Mouse (Mus musculus) gastrocnemius, adult 2 months (tissue): ENCODE measurements at regions not wholly inside any gene's neighbourhood (a gene's known extent, or its start where the extent isn't known, plus 50 kb on each side); places are given as distances from the start of the nearest gene placed in this dataset.

ENCODE experiments used
- DNase-seq: peaks from one replicate; pipeline ENCODE4 v3.0.0; 2022
- H3K27ac ChIP-seq: fragments of 200-600 bp; 2 replicates; pipeline ENCODE4 v1.8.1; 2022; ENCODE audit warnings: mild to moderate bottlenecking
- H3K4me3 ChIP-seq: fragments of 200-600 bp; 2 replicates; pipeline ENCODE4 v1.8.1; 2022; ENCODE audit warnings: mild to moderate bottlenecking, moderate library complexity
- CTCF ChIP-seq: fragments of 200-600 bp; IDR thresholded peaks from 2 replicates; pipeline ENCODE4 v1.8.1; 2022; ENCODE audit warnings: antibody characterized with exemption, mild to moderate bottlenecking, moderate library complexity
- intact Hi-C: fragments of 180-260 bp; cut with DNase I; formaldehyde crosslinking; loops from one replicate; pipeline ENCODE4 v1.15.1; 2025

DNA sequence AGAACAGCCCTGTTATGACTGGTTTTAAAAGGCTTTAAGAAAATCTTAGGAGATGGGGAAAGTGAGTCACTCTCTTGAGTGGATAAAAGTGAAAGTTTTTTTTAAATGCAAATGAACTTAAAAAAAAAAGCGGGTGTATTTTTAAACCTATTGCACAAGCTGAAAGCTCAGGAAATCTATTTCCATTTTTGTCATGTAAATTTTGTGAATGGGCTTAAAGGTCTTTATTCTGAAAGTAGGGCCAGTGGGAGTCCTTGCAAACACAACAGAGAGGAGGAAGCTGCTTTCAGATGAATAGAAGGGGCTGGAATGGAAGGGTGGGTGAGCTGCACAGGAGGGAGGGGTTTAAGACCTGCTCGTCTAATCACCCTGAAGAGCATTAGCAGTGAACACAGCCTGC lies 62.9 kb downstream of the Fam84a start:
- intact Hi-C loops: no loop called here
- no peak overlapping the region for H3K4me3 ChIP-seq
- TF ChIP-seq CTCF: no peak
- DNase-seq: no peak
- H3K27ac ChIP-seq: no peak overlapping the region

DNA sequence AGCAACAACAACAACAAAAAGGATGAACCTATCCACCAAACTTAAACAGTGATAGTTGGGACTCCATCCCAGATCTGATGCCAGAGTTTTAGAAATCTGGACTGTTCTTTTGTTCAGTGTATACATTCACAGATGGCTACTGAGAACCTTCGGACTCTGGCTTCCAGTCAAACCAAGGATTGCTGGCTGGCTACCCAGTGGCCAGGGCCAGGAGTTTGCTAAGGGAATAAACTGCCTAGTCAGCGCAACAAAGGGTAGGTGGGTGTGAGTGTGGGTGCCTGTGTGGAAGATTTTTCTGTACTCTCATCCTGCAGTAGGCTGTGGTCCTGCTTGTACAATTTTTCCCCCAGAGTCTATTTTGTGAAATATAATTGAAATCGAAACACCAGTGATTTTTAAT lies 69.1 kb downstream of the Fam84a start:
- H3K4me3 ChIP-seq: no peak overlapping the region
- no peak overlapping the region for H3K27ac ChIP-seq
- DNase-seq: no peak
- no peak for TF ChIP-seq CTCF
- intact Hi-C loops: no loop called here

DNA sequence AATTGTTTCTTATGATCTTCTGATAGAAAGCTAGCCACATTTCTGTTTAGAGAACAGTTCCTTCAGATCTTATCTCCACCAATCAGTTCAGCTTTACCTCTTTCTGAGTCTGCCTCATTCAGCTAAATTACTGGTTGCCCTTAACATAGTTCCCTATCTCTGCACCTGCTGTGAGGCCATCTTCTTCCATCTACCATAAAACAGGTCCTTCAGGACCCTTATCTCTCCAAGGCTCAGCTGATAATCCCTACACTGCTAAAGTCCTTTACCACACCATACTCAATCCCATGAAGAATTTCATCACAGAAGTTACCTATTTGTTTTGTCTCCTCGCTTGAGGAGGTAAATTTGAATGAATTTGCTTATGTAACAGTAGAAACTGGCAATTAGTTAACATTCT lies 72.0 kb downstream of the Fam84a start:
- Histone ChIP-seq H3K4me3 (no peak overlapping the region), H3K27ac (no peak overlapping the region)
- DNase-seq: no peak
- TF ChIP-seq CTCF: no peak
- intact Hi-C loops: no loop called here

DNA sequence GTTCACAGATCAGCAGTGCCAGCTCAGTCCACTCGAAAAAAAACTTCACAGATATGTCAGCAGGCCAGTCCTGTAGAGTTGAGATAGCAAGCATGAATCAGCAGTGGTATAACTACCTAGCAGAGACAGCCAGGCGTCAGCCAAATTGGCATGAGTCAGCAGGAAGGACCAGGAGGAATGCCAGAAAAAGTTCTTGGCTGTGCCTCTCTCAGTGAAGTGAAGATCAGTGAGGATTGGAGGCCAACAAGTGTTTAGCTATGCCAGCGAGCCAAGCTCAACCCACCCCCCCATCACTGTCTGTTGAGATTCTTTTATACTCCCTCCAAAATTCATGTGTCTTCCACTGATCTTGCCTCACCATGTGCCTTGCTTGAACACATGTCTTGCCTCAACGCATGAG lies 82.8 kb downstream of the Fam84a start:
- Histone ChIP-seq H3K27ac (no peak overlapping the region), H3K4me3 (no peak overlapping the region)
- intact Hi-C loops: no loop called here
- no peak for DNase-seq
- TF ChIP-seq CTCF: no peak

DNA sequence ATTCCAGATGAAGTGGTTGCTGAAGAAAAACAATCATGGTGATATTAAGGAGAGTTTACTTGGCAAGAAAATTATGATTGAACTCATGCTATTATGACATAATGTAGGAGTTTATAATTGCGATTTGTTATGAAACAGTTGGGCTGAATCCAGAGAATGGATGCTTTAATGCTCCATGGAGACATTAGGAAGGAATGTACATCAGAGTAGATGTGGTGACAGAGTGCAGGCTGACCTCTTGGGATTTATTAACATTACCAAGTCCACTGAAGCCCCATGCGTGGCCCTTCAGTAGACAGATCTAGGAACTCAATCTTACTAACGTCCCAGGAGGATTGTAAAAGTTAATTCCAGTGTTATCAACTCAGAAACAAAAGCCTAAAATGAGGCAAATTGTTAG lies 86.5 kb downstream of the Fam84a start:
- intact Hi-C loops: no loop called here
- no peak overlapping the region for H3K27ac ChIP-seq
- no peak for DNase-seq
- no peak overlapping the region for H3K4me3 ChIP-seq
- TF ChIP-seq CTCF: no peak

DNA sequence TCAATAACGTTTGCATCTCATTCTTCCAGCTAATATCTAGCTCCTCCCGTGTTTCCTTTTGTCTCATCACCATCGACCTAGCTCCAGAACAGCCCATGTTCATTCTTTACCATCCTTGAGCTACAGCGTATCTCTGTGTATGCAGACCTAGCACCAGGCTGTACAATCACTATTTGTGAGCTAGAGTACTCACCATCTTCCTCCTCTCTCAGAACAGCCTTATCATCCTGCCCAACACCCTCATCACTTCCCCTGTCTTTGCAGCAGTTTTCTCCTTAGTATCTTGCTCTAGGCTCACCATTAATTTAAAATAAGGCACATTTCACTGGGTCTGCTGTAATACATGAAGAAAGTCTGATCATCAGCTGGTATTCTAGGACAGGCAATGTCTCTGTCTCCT lies 88.6 kb downstream of the Fam84a start:
- intact Hi-C loops: no loop called here
- DNase-seq: no peak
- no peak overlapping the region for H3K4me3 ChIP-seq
- H3K27ac ChIP-seq: no peak overlapping the region
- no peak for TF ChIP-seq CTCF

DNA sequence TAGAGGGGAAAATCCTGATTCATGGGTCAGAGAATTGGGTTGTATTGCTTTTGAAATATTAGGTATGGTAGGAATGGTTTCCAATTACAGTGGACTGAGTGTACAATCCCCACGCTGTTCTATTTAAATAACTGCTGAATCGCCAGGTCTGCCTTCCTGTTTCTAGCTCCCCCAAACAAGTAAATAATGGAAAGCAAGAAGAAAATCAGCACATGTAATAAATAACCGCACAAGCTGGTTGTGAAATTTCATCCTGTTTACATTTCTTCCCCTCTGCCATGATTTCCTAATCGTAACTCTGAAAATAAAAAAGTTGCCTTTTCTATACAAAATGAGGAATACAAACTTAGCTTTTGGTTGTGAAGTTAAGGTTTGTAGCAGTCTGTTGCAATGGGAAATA lies 95.7 kb downstream of the Fam84a start:
- DNase-seq: no peak
- intact Hi-C loops: no loop called here
- TF ChIP-seq CTCF: no peak
- no peak overlapping the region for H3K27ac ChIP-seq
- no peak overlapping the region for H3K4me3 ChIP-seq

DNA sequence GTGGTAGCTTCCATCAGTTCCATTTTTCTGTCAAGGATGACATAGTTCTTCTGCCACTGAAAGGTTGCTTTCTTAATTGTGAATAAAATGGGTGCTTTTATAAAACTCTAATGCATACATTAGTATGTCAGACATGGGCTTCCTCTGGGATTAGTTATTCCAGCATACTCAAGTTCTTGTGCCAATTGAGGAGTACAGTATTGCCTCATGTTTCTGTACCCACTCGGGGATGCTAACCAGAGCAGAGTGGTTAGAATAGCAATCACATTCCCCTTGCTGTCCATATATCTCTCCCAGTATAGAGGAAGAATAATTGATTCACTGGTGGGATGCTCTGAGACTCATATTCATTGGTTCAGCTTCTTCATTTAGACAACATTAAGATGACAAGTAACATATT lies 119.5 kb downstream of the Fam84a start:
- Histone ChIP-seq H3K4me3 (no peak overlapping the region), H3K27ac (no peak overlapping the region)
- TF ChIP-seq CTCF: no peak
- no peak for DNase-seq
- intact Hi-C loops: no loop called here

DNA sequence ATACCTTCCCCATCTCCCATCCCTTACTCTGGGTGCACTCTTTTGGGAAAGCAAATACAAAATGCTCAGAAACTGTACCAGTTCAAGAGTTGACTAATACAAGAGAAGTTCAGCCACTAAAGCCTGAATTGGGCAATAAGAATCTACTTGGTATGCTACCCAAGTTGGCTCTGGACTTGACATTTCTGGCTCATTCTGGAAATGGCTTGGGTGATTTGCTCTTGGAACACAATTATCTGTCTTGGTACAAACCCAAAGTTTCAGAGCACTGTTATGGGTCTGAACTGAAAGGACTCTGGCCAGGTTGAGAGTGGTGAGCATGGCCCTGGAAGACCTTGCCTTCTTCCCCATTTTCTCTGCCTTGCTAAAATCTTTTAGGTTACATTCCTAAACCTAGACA lies 136.6 kb downstream of the Fam84a start:
- Histone ChIP-seq H3K4me3 (no peak overlapping the region), H3K27ac (no peak overlapping the region)
- intact Hi-C loops: no loop called here
- no peak for TF ChIP-seq CTCF
- no peak for DNase-seq

DNA sequence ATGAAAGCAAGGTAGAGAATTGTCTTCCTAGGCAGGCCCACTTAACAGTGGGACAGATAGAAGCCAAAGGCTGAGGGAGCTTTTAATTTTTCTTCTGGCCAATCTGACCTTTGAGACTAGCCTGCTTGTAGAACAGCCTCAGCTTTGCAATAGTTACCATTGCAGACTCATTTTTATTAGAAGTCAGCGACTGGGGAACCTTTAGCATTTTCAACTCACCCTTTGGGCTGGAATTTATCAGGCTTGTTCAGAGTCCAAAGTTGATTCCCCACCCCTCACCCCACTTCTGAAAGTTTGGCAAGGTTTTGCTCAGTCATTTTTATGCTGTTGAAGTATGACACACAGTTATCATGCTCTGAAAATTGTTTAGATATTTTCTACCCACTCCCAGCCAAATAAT lies 145.9 kb downstream of the Fam84a start:
- intact Hi-C loops: no loop called here
- DNase-seq: no peak
- Histone ChIP-seq H3K4me3 (no peak overlapping the region), H3K27ac (no peak overlapping the region)
- TF ChIP-seq CTCF: no peak

DNA sequence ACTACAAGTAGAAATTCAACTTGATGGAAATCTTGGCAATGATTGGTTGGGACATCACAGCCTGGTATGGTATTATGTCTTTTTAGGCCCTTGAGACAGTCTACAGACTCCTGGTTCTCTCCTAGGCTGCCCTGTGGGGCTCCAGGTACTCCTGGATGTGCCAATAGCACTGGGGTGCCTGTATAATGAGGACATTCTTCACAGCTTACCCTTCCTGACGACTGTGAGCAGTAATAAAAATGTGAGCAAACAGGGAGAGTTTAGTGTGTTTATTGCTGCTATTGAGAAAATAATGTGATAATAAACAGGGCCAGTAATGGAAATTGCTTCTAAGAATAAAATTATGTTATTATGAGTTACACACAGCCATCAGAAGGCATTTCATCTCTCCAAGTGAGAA lies 150.2 kb downstream of the Fam84a start:
- no peak overlapping the region for H3K4me3 ChIP-seq
- intact Hi-C loops: no loop called here
- no peak for TF ChIP-seq CTCF
- H3K27ac ChIP-seq: no peak overlapping the region
- DNase-seq: no peak

DNA sequence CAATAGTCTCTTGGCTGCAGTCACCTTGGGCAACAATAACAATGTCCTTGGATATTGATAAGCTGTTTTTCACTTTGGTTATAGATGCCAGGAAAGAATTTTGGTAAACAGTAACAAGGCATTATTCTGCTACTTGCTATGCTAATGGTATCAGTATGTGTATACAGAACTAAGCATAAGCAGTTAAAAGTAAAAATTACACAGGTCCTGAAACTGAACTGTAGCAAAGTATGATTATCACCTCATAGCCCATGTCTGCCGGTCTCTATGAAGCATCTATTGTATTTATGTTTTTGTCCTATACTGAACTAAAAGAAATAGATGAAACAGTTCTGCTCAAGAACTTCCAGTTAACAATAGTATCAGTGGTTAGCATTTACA lies 167.5 kb downstream of the Fam84a start:
- Histone ChIP-seq H3K27ac (no peak overlapping the region), H3K4me3 (no peak overlapping the region)
- intact Hi-C loops: no loop called here
- no peak for TF ChIP-seq CTCF
- DNase-seq: no peak

DNA sequence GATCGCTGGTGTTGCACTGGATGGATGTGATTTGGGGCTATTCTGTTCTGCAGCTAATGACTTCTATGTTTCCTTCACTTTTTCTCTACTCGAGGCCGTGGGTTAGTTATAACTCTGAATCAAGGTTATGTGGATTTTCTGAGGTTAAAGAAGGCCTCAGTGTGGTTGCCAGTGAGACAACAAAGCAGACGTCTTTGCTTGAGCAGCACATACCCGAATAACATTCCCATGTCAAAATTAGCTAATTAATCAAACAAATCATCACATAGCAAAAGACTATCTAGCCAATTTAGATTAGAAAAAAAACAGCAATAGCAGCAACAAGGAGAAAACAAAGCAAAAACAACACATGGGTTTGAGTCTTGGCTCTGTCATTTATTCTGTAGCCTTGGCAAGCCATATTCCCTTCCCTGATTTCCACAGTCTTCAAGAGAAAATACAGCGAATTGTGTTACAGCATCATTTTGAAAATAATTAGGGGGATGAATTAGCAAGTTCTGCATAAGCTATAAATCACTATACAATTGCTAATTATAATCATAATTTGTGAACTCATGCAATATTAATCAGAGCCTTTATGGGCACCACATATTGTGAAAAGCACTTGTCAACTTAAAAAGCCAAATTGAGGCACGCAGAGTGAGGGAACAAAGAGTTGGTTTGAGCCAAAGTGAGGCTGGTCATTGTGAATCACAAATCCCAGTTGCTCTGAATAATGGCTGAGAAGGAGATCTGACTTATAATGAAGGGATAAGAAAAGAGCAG lies 168.0 kb downstream of the Fam84a start:
- no peak for TF ChIP-seq CTCF
- no peak overlapping the region for H3K4me3 ChIP-seq
- DNase-seq: no peak
- intact Hi-C loops: no loop called here
- no peak overlapping the region for H3K27ac ChIP-seq

DNA sequence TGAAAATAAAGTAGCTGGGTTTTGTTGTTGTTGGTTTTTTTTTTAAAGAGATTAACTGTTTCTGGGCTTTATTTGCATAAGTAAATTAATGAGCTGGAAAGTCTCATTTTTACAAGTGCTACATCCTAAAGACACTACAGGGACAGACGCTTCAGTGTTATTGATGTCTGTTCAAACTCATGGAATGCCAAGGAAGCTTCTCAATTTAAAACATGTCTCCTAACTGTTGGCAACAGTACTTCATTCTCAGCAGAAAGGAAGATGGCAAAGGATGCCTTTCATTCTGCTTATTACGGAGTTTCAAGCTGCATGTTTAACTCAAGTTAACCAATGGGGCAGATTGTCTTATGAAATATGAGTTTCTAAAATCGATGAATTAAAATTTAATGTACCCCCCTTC lies 187.3 kb downstream of the Fam84a start:
- intact Hi-C loops: no loop called here
- Histone ChIP-seq H3K27ac (no peak overlapping the region), H3K4me3 (no peak overlapping the region)
- TF ChIP-seq CTCF: no peak
- no peak for DNase-seq
